Mouse (Mus musculus): ENCODE data around the gene Bex4. TPM values are rescaled to one million over a fixed set of nuclear protein-coding genes. Genes with fewer than 3 reads are reported as not detected.

The Bex4 gene
- polyA plus RNA-seq (2014; fragmentation: Illumina TruSeq; extraction: RNeasy Lipid Tissue Mini Kit (QIAGEN cat#74804); ENCODE audit: low replicate concordance) = not detected

DNA sequence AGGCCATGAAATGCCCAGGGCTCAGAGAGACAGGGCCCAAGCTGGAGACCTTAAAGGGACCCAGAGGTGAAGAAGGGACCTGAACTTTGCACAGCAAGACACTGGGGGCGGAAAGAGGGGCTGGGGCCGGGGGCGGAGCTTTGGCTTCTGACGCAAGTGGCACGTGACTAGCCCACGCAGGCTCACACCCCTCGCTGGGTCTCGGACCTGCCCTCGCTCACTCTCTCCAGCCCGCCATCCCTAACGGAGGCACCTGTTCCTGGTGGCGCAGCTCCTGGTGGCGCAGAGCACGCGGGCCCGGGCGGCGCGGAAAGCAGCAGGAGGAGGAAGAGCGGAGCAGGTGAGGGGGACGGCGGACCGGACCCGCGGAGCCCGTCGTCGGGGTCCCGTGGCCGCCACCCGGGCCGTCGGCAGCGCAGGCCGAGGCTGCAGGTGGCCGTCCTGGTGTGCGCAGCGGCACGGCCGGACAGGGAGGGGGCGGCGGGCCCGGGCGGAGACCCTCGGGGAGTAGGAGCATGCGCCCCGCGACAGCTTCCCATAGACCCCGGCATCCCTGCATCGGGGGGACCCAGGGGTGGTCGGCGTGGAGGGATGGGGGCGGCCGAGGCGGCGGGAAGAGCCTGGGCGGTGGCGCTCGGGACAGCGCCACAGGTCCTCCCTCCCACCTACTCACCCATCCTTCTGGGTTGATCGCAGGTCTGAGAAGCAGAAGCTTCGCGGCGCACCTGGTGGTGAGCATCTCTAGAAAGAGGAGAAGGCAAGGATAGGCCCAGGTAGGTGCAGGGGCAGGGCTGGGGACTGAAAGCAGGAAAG is at the start of gene Bex4:
Bex4 (plus strand) TSS at position 170 of the 813 bp plus-strand sequence.

DNA sequence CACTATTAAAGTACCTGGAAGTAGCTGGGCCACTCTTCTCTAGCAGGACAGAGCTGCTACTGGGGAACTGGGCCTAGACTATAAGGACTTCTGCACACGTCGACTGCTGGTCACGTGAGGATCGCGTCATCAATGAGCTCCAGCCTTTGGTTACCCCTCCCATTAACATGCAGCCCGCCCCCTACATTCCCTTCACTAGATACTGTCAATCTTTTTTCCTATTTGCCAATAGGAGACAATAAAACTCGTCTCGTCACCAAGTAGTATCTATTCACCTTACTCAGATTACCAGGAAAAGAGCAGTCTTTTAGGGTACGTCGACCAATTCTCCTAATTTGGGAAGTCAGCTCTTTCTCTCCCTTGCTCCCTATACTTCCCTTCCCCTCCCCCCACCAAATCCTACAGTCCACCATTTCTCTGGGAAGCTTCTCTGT is 33.3 kb downstream of the Bex4 start, which contains the start of gene Tceal8:
Tceal8 (minus strand) TSS at position 225 of the 434 bp plus-strand sequence.

Other genes starting within 250 kb of the Bex4 start
- gene Arxes2, start 145.2 kb upstream of the Bex4 start, polyA plus RNA-seq (2014; fragmentation: Illumina TruSeq; extraction: RNeasy Lipid Tissue Mini Kit (QIAGEN cat#74804); ENCODE audit: low replicate concordance) = 6.6 TPM
- gene Arxes1, start 105.6 kb upstream of the Bex4 start, polyA plus RNA-seq (2014; fragmentation: Illumina TruSeq; extraction: RNeasy Lipid Tissue Mini Kit (QIAGEN cat#74804); ENCODE audit: low replicate concordance) = 1.0 TPM
- gene Bex2, start 70.8 kb upstream of the Bex4 start, polyA plus RNA-seq (2014; fragmentation: Illumina TruSeq; extraction: RNeasy Lipid Tissue Mini Kit (QIAGEN cat#74804); ENCODE audit: low replicate concordance) = 1.9 TPM
- gene Nxf3, start 53.7 kb upstream of the Bex4 start, polyA plus RNA-seq (2014; fragmentation: Illumina TruSeq; extraction: RNeasy Lipid Tissue Mini Kit (QIAGEN cat#74804); ENCODE audit: low replicate concordance) = not detected
- gene Tceal8, start 33.3 kb downstream of the Bex4 start, polyA plus RNA-seq (2014; fragmentation: Illumina TruSeq; extraction: RNeasy Lipid Tissue Mini Kit (QIAGEN cat#74804); ENCODE audit: low replicate concordance) = 21.4 TPM
- not detected for gene Tceal5, start 64.9 kb downstream of the Bex4 start, polyA plus RNA-seq (2014; fragmentation: Illumina TruSeq; extraction: RNeasy Lipid Tissue Mini Kit (QIAGEN cat#74804); ENCODE audit: low replicate concordance)
- gene Tceal7, start 75.8 kb downstream of the Bex4 start, polyA plus RNA-seq (2014; fragmentation: Illumina TruSeq; extraction: RNeasy Lipid Tissue Mini Kit (QIAGEN cat#74804); ENCODE audit: low replicate concordance) = not detected
- gene Bex1, start 76.5 kb downstream of the Bex4 start, polyA plus RNA-seq (2014; fragmentation: Illumina TruSeq; extraction: RNeasy Lipid Tissue Mini Kit (QIAGEN cat#74804); ENCODE audit: low replicate concordance) = 0.74 TPM
- gene Tceal9, start 106.1 kb downstream of the Bex4 start, polyA plus RNA-seq (2014; fragmentation: Illumina TruSeq; extraction: RNeasy Lipid Tissue Mini Kit (QIAGEN cat#74804); ENCODE audit: low replicate concordance) = 165 TPM
- gene Bex3, start 131.3 kb downstream of the Bex4 start, polyA plus RNA-seq (2014; fragmentation: Illumina TruSeq; extraction: RNeasy Lipid Tissue Mini Kit (QIAGEN cat#74804); ENCODE audit: low replicate concordance) = 2.7 TPM